8 mouse cellular contexts compared by ENCODE assay signal in genomic region chr11:76178726-76179494, GRCm38 (mm10). TPM values are rescaled to one million over a fixed set of nuclear protein-coding genes. Genes with fewer than 3 reads are reported as not detected.
DNase-seq lines count a peak whose midpoint lies in the region; ATAC-seq lines count a peak whose summit lies in the region.

No protein-coding gene starts in this region.

- H3K4me1 ChIP-seq in heart, embryonic 12.5 days (replicated peaks): peaks cover 11% of the 10 kb centered on the region
- H3K4me1 ChIP-seq in liver, embryonic 16.5 days (ENCODE audit: control insufficient read depth, low read depth, low read length): peaks cover 5% of the 10 kb centered on the region
- H3K4me1 ChIP-seq in neural tube, embryonic 14.5 days (ENCODE audit: control insufficient read depth, insufficient read depth, low read length): peaks cover 7% of the 10 kb centered on the region; the same call in 1 of the 2 replicates

- peaks cover 9% of the 10 kb centered on the region for H3K36me3 ChIP-seq in heart, embryonic 12.5 days
- H3K36me3 ChIP-seq in liver, embryonic 16.5 days (ENCODE audit: control insufficient read depth, insufficient read depth): no peaks in the 10 kb centered on the region
- H3K36me3 ChIP-seq in neural tube, embryonic 14.5 days (ENCODE audit: control insufficient read depth, insufficient read depth, low read length): peaks cover 4% of the 10 kb centered on the region

- peak overlapping the region; percentile 80 for H3K9ac ChIP-seq in heart, embryonic 12.5 days
- peak overlapping the region; percentile 81 for H3K9ac ChIP-seq in liver, embryonic 16.5 days (ENCODE audit: low read depth, low read length)
- H3K9ac ChIP-seq in neural tube, embryonic 14.5 days (replicated peaks; ENCODE audit: low read depth, low read length): peak overlapping the region; percentile 54

- DNase-seq in 3T3-L1 (ENCODE audit: low read depth, low spot score): peak; percentile 58
- peak; percentile 65 for DNase-seq in NIH3T3 (ENCODE audit: low read depth)
- peak; percentile 52 for DNase-seq in embryo, embryonic 10 days (ENCODE audit: low spot score)
- DNase-seq in kidney, postnatal 14 days: peak; percentile 65
- DNase-seq in yolk sac, embryonic 10.5 days (ENCODE audit: low spot score): peak; percentile 48

- H3K27ac ChIP-seq in heart, embryonic 12.5 days (ENCODE audit: poor library complexity, severe bottlenecking): peak overlapping the region; percentile 36; the same call in 1 of the 2 replicates
- peak overlapping the region; percentile 70 for H3K27ac ChIP-seq in liver, embryonic 16.5 days (ENCODE audit: low read length)
- peak overlapping the region; percentile 69 for H3K27ac ChIP-seq in neural tube, embryonic 14.5 days (ENCODE audit: low read depth, low read length)

- 2% methylated on average over 28 of the region's 28 CpGs for WGBS in heart, embryonic 12.5 days
- WGBS in liver, embryonic 16.5 days (ENCODE audit: insufficient replicate concordance): 1% methylated on average over 28 of the region's 28 CpGs
- under 1% methylated on average over 28 of the region's 28 CpGs for WGBS in neural tube, embryonic 14.5 days

- H3K4me3 ChIP-seq in heart, embryonic 12.5 days: peak overlapping the region; percentile 75
- H3K4me3 ChIP-seq in liver, embryonic 16.5 days (ENCODE audit: low read depth, low read length): peak overlapping the region; percentile 93
- peak overlapping the region; percentile 88 for H3K4me3 ChIP-seq in neural tube, embryonic 14.5 days (ENCODE audit: low read depth, low read length)

- peak; percentile 77 for ATAC-seq in heart, embryonic 12.5 days (ENCODE audit: insufficient number of reproducible peaks, low FRiP score)
- ATAC-seq in liver, embryonic 16.5 days (ENCODE audit: low read depth): peak; percentile 77
- ATAC-seq in neural tube, embryonic 14.5 days (ENCODE audit: low read depth): peak; percentile 86

- peak overlapping the region; percentile 95 for H3K4me2 ChIP-seq in heart, embryonic 12.5 days
- H3K4me2 ChIP-seq in liver, embryonic 16.5 days (ENCODE audit: low read depth, low read length): peak overlapping the region; percentile 90
- H3K4me2 ChIP-seq in neural tube, embryonic 14.5 days (ENCODE audit: low read depth, low read length): peak overlapping the region; percentile 65

- no peaks in the 10 kb centered on the region for H3K27me3 ChIP-seq in heart, embryonic 12.5 days (replicated peaks)
- no peaks in the 10 kb centered on the region for H3K27me3 ChIP-seq in liver, embryonic 16.5 days (ENCODE audit: control insufficient read depth, insufficient read depth, low read depth, low read length)
- no peaks in the 10 kb centered on the region for H3K27me3 ChIP-seq in neural tube, embryonic 14.5 days (ENCODE audit: control insufficient read depth, insufficient read depth, low read length)

- H3K9me3 ChIP-seq in heart, embryonic 12.5 days (replicated peaks): no peaks in the 10 kb centered on the region
- H3K9me3 ChIP-seq in liver, embryonic 16.5 days (replicated peaks; ENCODE audit: control insufficient read depth, low read length): no peaks in the 10 kb centered on the region
- no peaks in the 10 kb centered on the region for H3K9me3 ChIP-seq in neural tube, embryonic 14.5 days (ENCODE audit: control insufficient read depth, low read length)

RNA-seq across cellular contexts. Expression of gene Vps53, which starts 0.5 kb away (rescaled TPM):
- polyA plus RNA-seq in heart, embryonic 12.5 days (2016; fragmentation: Nextera tagmentation; extraction: Ambion mirVana): 32.2 and 34.2 TPM in 2 replicates
- polyA plus RNA-seq in liver, embryonic 16.5 days (2015; fragmentation: Nextera tagmentation; extraction: Ambion mirVana): 13.0 and 14.0 TPM in 2 replicates
- polyA plus RNA-seq in neural tube, embryonic 14.5 days (2014; fragmentation: Nextera tagmentation; extraction: Ambion mirVana): 71.0 and 72.8 TPM in 2 replicates

RNA-seq across cellular contexts. Expression of gene Fam57a, which starts 0.6 kb away (rescaled TPM):
- polyA plus RNA-seq in heart, embryonic 12.5 days (2016; fragmentation: Nextera tagmentation; extraction: Ambion mirVana): 28.3 and 28.7 TPM in 2 replicates
- 4.1 and 5.5 TPM in 2 replicates for polyA plus RNA-seq in liver, embryonic 16.5 days (2015; fragmentation: Nextera tagmentation; extraction: Ambion mirVana)
- polyA plus RNA-seq in neural tube, embryonic 14.5 days (2014; fragmentation: Nextera tagmentation; extraction: Ambion mirVana): 28.8 and 30.2 TPM in 2 replicates

RNA-seq across cellular contexts. Expression of gene Dbil5, which starts 38.5 kb away (rescaled TPM):
- polyA plus RNA-seq in heart, embryonic 12.5 days (2016; fragmentation: Nextera tagmentation; extraction: Ambion mirVana): 0.64 and 0.72 TPM in 2 replicates
- 0.15 and 0.22 TPM in 2 replicates for polyA plus RNA-seq in liver, embryonic 16.5 days (2015; fragmentation: Nextera tagmentation; extraction: Ambion mirVana)
- polyA plus RNA-seq in neural tube, embryonic 14.5 days (2014; fragmentation: Nextera tagmentation; extraction: Ambion mirVana): not detected in 2 replicates

RNA-seq across cellular contexts. Expression of gene Gemin4, which starts 38.6 kb away (rescaled TPM):
- 19.0 and 25.7 TPM in 2 replicates for polyA plus RNA-seq in heart, embryonic 12.5 days (2016; fragmentation: Nextera tagmentation; extraction: Ambion mirVana)
- polyA plus RNA-seq in liver, embryonic 16.5 days (2015; fragmentation: Nextera tagmentation; extraction: Ambion mirVana): 10.5 and 11.3 TPM in 2 replicates
- polyA plus RNA-seq in neural tube, embryonic 14.5 days (2014; fragmentation: Nextera tagmentation; extraction: Ambion mirVana): 13.8 and 16.6 TPM in 2 replicates

Comparison
In these comparisons a context has a peak if more than half of its experiments do, and no peak if none do; other contexts are left out.
1. Peak in every context shown above with its lines: DNase-seq, ATAC-seq, H3K4me3 ChIP-seq and H3K27ac ChIP-seq.